Mouse (Mus musculus) bone marrow, adult 2 months (tissue): ENCODE data around the gene Erc2. TPM values are rescaled to one million over a fixed set of nuclear protein-coding genes. Genes with fewer than 3 reads are reported as not detected.

Experiments used
- H3K27ac ChIP-seq: fragments of 200-500 bp; 2 replicates; pipeline ENCODE4 v1.5.1; 2012; ENCODE audit warnings: low read depth, mild to moderate bottlenecking, control low read depth, inconsistent platforms, low read length; ENCODE audit not compliant: control insufficient read depth, poor library complexity, insufficient read depth
- H3K4me1 ChIP-seq: fragments of 200-500 bp; 2 replicates; pipeline ENCODE4 v1.6.1; 2011; ENCODE audit warnings: low read length; ENCODE audit not compliant: control insufficient read depth, insufficient read depth
- H3K4me3 ChIP-seq: fragments of 200-500 bp; replicated peaks from 2 replicates; pipeline ENCODE3; 2011; ENCODE audit warnings: mild to moderate bottlenecking, low read depth, low read length, control low read depth; ENCODE audit not compliant: control insufficient read depth
- CTCF ChIP-seq: fragments of 200-500 bp; IDR thresholded peaks from 2 replicates; pipeline ENCODE4 v1.5.1; 2011; ENCODE audit warnings: low read length, control low read depth; ENCODE audit not compliant: control insufficient read depth, insufficient read depth
- POLR2A ChIP-seq: fragments of 200-500 bp; IDR thresholded peaks from 2 replicates; pipeline ENCODE4 v1.6.1; 2011; ENCODE audit warnings: low read depth, mild to moderate bottlenecking, control low read depth, low read length, borderline replicate concordance; ENCODE audit not compliant: control insufficient read depth
- WGBS: fragments of 180-500 bp; shearing (Covaris S2); methylation state at CpG from one replicate; pipeline ENCODE4 v1.1.7; 2018; 5-methylcytosine and 5-hydroxymethylcytosine counted together
- polyA plus RNA-seq: library from polyadenylated mRNA; stranded (reverse); fragments of >200 nt; gene quantifications from 2 replicates; pipeline ENCODE4 v1.2.4, GENCODE M21; 2011; ENCODE audit warnings: low replicate concordance; ENCODE audit not compliant: missing spikeins, insufficient read depth, insufficient read length

Erc2 gene
- polyA plus RNA-seq, 1 experiment, result not detected

DNA sequence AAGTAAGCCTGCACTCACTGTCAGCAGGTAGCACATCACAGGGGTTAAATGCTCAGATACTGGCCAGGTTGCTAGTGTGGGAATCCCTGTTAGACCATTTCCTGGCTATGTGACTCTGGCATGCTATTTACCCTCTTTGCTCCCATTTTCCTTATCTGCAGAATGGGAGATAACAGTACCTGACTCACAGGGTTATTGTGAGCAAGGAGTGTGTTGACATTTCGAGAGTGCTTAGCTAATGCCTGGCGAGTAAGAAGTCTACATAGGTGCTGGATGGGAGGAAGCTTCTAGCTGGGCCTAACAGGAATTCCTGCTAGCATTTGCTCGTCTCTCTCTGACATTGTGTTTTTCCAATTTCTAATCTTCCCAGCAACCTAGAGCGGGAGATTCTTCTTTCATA lies 737.3 kb downstream of the Erc2 start:
- 67% methylated on average over 4 of the region's 4 CpGs for WGBS
- no peak overlapping the region for H3K27ac ChIP-seq
- H3K4me3 ChIP-seq, result no peak overlapping the region
- TF ChIP-seq CTCF (no peak), POLR2A (no peak)
- no peaks in the 10 kb centered on the region for H3K4me1 ChIP-seq

DNA sequence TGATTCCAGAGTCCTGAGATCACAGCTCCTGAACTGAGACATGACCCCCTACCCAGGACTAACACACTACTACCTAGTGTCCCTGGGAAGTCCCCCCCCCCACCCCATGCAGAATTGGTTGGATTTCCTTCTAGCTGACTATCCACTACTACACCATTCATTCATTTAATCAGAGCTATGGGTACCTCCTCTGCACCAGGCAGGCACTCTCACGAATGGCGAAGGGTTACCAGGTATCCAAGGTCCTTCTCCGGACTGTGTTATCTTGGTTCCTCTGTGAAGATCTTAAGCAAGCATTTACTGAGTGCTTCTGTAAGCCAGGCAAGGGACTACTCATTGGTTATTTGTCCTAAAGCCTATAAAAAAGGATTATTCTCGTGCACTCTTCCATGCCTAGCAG lies 737.8 kb downstream of the Erc2 start:
- Histone ChIP-seq H3K27ac (no peak overlapping the region), H3K4me3 (no peak overlapping the region), H3K4me1 (no peaks in the 10 kb centered on the region)
- 79% methylated on average over 4 of the region's 4 CpGs for WGBS
- TF ChIP-seq CTCF (no peak), POLR2A (no peak)

DNA sequence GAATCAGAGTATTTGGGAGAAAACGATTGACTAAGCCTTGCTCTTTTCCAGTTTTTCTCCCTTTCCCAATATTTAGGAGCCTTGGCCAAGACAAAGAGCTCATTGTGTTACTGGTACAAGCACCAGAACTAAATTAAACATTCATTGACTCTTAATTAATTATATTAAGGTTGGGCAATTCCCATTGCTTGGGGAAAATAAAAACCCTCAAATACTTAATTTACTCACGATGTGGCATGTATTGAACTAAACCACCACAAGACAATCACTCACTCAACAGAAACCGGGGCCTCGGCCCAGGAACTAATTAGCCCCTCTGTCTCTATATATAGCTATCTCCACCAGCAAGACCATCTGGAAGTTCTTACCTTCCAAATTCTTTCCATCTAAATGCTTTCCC lies 740.1 kb downstream of the Erc2 start:
- Histone ChIP-seq H3K4me3 (no peak overlapping the region), H3K27ac (no peak overlapping the region), H3K4me1 (no peaks in the 10 kb centered on the region)
- 75% methylated on average over 4 of the region's 4 CpGs for WGBS
- no peak for TF ChIP-seq POLR2A
- no peak for TF ChIP-seq CTCF

DNA sequence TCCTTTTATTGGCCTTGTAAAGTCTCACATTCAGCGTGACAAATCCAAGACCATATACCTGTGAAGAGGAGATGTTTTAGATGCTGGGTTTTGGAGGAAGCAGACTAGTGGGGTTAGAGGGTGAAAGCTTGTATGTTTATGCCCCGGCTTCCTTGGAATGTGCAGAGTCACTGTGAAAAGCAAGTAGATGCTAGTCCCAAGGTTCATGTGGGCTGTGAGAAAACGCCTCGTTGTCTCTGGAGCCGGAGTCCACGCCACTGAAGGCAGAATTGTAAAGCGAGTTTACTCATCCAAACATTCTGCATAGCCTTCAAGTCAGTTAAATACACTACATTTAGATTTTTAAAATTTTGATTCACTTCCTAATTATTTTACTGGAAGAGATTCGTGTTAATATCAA lies 748.5 kb downstream of the Erc2 start:
- TF ChIP-seq CTCF (no peak), POLR2A (no peak)
- Histone ChIP-seq H3K27ac (no peak overlapping the region), H3K4me3 (no peak overlapping the region), H3K4me1 (no peaks in the 10 kb centered on the region)
- WGBS, result 46% methylated on average over 8 of the region's 8 CpGs

DNA sequence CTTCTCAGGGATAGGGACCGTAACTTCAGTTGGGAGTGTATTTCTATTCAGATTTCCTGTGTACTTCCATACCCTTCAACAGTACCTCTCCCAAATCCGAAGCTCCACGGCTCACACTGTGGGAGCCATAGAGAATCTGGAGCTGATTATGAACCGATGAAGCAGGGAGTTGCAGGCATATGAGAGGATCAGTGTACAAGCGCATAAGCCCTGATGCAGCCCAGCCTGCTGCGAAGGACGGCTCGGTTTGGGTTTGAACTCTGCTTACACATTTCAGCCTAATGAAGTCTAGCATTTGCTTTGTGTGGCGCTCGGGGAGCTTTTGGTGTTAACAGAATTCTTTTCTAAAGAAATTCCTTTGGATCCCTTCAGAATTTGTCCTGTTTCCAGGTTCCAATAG lies 749.4 kb downstream of the Erc2 start:
- no peaks in the 10 kb centered on the region for H3K4me1 ChIP-seq
- no peak overlapping the region for H3K27ac ChIP-seq
- TF ChIP-seq POLR2A (no peak), CTCF (no peak)
- H3K4me3 ChIP-seq, result no peak overlapping the region
- WGBS, result 86% methylated on average over 10 of the region's 10 CpGs

DNA sequence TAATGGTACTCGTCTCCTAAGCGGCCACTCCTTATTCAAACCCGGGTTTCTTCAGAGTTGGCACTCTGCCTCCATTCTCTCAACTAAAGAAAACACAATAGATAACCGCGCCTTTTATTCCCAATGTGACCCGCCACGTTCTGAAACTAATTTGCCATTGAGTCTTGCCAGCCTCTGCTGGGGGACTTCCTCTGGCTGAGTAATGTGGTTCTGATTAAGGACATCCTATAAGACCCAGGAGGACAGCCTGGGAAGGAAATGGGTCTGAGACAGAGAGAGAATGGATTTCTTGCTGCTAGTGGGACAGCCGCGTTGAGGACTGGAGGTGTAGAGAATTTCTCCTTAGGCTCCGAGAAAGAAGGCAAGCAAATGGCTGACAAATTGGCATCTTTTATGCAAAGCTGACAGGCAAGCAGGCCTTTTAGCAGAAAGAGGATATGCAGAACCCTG lies 753.4 kb downstream of the Erc2 start:
- H3K27ac ChIP-seq, result no peak overlapping the region
- TF ChIP-seq POLR2A (no peak), CTCF (no peak)
- 32% methylated on average over 10 of the region's 10 CpGs for WGBS
- H3K4me1 ChIP-seq, result no peaks in the 10 kb centered on the region
- no peak overlapping the region for H3K4me3 ChIP-seq

DNA sequence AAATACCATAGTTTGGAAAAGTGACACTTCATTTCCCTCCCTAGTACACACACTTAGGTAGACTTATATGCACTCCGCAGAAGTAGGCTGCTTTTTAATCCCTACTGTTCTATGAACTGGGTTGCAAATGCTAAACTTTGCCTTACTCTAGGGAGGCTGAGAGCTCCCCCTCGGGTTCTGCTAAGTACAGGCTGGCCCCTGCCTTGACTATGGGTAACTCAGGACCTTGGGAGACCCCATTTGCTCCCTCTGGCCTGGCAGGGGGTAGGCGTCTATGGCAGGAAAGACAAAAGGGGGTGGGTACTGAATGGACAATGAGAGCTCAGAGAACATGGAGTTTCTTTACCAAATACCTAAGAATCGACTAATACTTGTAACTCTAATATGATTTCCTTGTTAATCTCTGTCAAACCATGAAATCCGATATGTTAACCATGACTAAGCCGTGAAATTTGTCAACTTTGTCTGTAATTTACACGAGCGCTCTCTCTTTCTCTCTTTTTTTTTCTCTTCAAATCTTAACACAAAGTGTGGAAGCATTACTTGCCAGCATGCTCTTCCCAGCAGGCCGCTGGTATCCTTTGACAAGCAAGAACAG lies 754.1 kb downstream of the Erc2 start:
- TF ChIP-seq CTCF, result no peak
- no peak for TF ChIP-seq POLR2A
- 72% methylated on average over 9 of the region's 9 CpGs for WGBS
- no peak overlapping the region for H3K27ac ChIP-seq

DNA sequence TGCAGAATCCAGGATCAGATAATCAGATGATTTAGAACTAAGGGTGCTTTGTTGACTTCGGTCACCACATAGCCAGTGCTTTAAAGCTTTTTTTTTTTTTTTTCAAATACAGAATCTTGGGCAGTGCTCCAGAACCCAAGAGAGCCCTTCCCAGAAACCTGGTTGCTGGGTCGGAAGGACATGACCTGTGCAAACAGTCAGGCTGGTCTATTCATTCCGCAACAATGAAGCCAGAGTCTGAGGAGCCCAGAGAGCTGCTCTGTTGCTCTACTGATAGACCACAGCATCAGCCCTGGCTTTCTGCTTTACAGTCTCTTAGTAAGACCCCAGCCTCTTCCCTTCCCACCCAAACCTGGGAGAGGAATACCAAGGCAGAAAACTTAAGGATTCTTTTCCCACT lies 755.3 kb downstream of the Erc2 start:
- WGBS, result 65% methylated on average over 3 of the region's 3 CpGs
- TF ChIP-seq CTCF (no peak), POLR2A (no peak)
- no peaks in the 10 kb centered on the region for H3K4me1 ChIP-seq
- H3K4me3 ChIP-seq, result no peak overlapping the region
- H3K27ac ChIP-seq, result no peak overlapping the region

More for the DNA sequence above, 754.1 kb downstream of the Erc2 start:
- Histone ChIP-seq H3K4me1 (no peaks in the 10 kb centered on the region), H3K4me3 (no peak overlapping the region)

DNA sequence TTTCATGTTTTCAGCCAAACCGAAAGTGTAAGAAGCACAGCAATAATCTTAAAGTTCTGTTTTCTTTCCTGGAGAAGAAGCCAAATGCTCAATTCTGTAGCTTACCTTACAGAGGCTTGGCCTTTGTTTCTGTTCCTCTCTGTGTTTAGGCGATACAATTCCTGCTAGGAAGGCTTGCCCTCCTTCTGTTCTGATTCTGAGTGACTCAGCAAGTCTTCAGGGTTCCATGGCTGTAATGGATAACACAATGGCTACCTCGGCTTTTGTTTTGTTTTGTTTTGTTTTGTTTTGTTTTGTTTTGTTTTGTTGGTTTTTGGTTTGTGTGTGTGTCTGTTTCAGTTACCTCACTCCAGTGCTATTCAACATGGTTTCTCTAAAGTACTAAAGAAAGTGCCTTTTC lies 757.9 kb downstream of the Erc2 start:
- Histone ChIP-seq H3K4me1 (no peaks in the 10 kb centered on the region), H3K27ac (no peak overlapping the region), H3K4me3 (no peak overlapping the region)
- TF ChIP-seq POLR2A (no peak), CTCF (no peak)
- 60% methylated on average over 3 of the region's 3 CpGs for WGBS

DNA sequence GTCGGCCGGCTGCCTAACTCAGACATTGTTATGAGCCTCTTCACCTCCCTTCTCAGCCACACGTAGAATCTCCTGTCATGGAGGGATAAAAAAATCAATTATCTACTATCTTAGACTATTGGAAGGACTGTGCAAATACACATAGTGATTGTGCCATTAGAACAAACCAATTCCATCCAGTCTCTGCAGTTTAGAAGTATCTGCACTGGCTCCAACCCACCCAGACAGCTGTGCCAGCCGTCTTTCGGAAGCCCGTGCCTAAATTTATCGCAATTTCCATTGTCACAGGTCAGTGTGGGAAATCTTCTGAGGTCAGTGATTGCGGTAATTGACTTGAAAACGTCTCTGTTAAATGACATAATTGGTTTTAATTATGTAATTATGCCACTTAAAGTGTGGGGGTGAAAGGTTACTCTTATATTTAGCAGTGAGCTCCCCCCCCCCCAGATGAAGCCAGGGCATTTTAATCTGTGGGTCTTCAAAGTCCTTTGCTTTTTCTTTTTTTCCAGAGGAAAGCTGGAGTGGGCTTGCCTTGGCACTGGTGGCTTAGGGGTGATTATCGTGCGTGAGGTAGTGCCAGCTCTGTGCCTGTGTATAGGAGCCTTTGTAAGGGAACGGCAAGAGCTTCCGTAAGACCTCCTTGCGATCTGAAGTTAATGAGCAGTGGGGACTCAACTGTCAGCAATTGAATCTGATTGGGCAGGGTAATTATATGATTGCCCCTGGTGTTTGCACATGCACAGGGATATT lies 759.7 kb downstream of the Erc2 start:
- H3K4me3 ChIP-seq, result no peak overlapping the region
- TF ChIP-seq POLR2A (no peak), CTCF (no peak)
- 82% methylated on average over 14 of the region's 14 CpGs for WGBS
- no peak overlapping the region for H3K27ac ChIP-seq
- H3K4me1 ChIP-seq, result no peaks in the 10 kb centered on the region
